In genomic region chr11:70291235-70291634, GRCm38 (mm10) we compare ENCODE assay signal across 30 mouse cellular contexts. TPM values are rescaled to one million over a fixed set of nuclear protein-coding genes. Genes with fewer than 3 reads are reported as not detected.
A peak's percentile ranks its signal among the peaks of the same experiment; 100 is the strongest.
DNase-seq lines count a peak whose midpoint lies in the region; ATAC-seq lines count a peak whose summit lies in the region.
"Had no signal": no experiment of that assay in that cellular context is flagged by ENCODE, and none has a peak within 500 bp of the region (broad histone marks: within the 10 kb centered on the region; RNA-seq: fewer than 3 reads in every experiment).

No protein-coding gene starts in this region.

- peak; percentile 53 for ATAC-seq in granulocyte monocyte progenitor cell, adult 5-6 weeks (replicated peaks; ENCODE audit: poor library complexity, severe bottlenecking)
- ATAC-seq in monocyte, adult 5-6 weeks (replicated peaks; ENCODE audit: insufficient number of reproducible peaks, low FRiP score, low TSS enrichment, poor library complexity, severe bottlenecking), result no peak
- no peak for ATAC-seq in megakaryocyte-erythroid progenitor cell, adult 5-6 weeks (replicated peaks; ENCODE audit: low FRiP score, low TSS enrichment, poor library complexity, severe bottlenecking)
- ATAC-seq: hindbrain, embryonic 16.5 days; midbrain, embryonic 16.5 days had no signal

- peak; percentile 18 for DNase-seq in T-cell, adult 2 months (ENCODE audit: low spot score)
- DNase-seq in thymus, postnatal 0 days (ENCODE audit: low spot score), result peak; percentile 73
- peak; percentile 72 for DNase-seq in thymus, postnatal 4 days
- no peak for DNase-seq in adrenal gland, postnatal 4 days (ENCODE audit: low spot score in 2 of 2)
- DNase-seq: adrenal gland, postnatal 10 days; cerebellum, adult 11-12 months; cerebellum, postnatal 10 days; gastrocnemius, postnatal 10 days; kidney, adult 2 months; kidney, postnatal 36 days; lung, postnatal 36 days; right cerebral cortex, postnatal 14 days had no signal

RNA-seq across cellular contexts. Expression of gene Alox12e, which starts 31.2 kb away (rescaled TPM):
- not detected in 2 replicates for total RNA-seq in granulocyte monocyte progenitor cell, adult 5-6 weeks (2014; fragmentation: Nextera tagmentation)
- total RNA-seq in granulocyte monocyte progenitor cell, adult 5-6 weeks (2017), result not detected in 2 replicates
- 30.8 and 37.8 TPM in 2 replicates for polyA plus RNA-seq in thymus, postnatal 0 days (2015; fragmentation: Nextera tagmentation; extraction: Ambion mirVana)
- not detected for total RNA-seq in adrenal gland, postnatal 4 days (2021)
- total RNA-seq in monocyte, adult 5-6 weeks (2017), result 2.5 TPM in 1 of 3 replicates, not detected in the others
- total RNA-seq in megakaryocyte-erythroid progenitor cell, adult 5-6 weeks (2014; fragmentation: Nextera tagmentation), result not detected in 2 replicates
- total RNA-seq in megakaryocyte-erythroid progenitor cell, adult 5-6 weeks (2017), result not detected in 2 replicates
- total RNA-seq: adrenal gland, postnatal 10 days; gastrocnemius, postnatal 10 days; layer of hippocampus, adult 2 months; layer of hippocampus, postnatal 14 days had no signal
- polyA plus RNA-seq: cortical plate, adult 2 months; forebrain, embryonic 12.5 days; heart, embryonic 10.5 days; hindbrain, embryonic 11.5 days; kidney, adult 2 months; limb, embryonic 13.5 days; liver, embryonic 11.5 days; midbrain, embryonic 11.5 days; midbrain, embryonic 16.5 days; myocyte; neural tube, embryonic 13.5 days; stomach, embryonic 14.5 days had no signal

RNA-seq across cellular contexts. Expression of gene Alox12, which starts 36.1 kb away (rescaled TPM):
- total RNA-seq in granulocyte monocyte progenitor cell, adult 5-6 weeks (2014; fragmentation: Nextera tagmentation), result not detected in 2 replicates
- total RNA-seq in granulocyte monocyte progenitor cell, adult 5-6 weeks (2017), result not detected in 2 replicates
- 0.54 and 0.61 TPM in 2 replicates for polyA plus RNA-seq in thymus, postnatal 0 days (2015; fragmentation: Nextera tagmentation; extraction: Ambion mirVana)
- total RNA-seq in adrenal gland, postnatal 4 days (2021), result 1 to 10 TPM; 3.4 to 3.7 TPM
- 0.85 to 26.1 TPM (median 1.6 TPM) in 3 replicates for total RNA-seq in monocyte, adult 5-6 weeks (2017)
- total RNA-seq in megakaryocyte-erythroid progenitor cell, adult 5-6 weeks (2014; fragmentation: Nextera tagmentation), result 0.48 TPM in 1 of 2 replicates, not detected in the other
- total RNA-seq in megakaryocyte-erythroid progenitor cell, adult 5-6 weeks (2017), result 0.11 and 0.42 TPM in 2 replicates
- total RNA-seq: CH12.LX had no signal

RNA-seq across cellular contexts. Expression of gene Rnasek, which starts 51.6 kb away (rescaled TPM):
- 116 and 161 TPM in 2 replicates for total RNA-seq in granulocyte monocyte progenitor cell, adult 5-6 weeks (2014; fragmentation: Nextera tagmentation)
- 31.2 and 31.3 TPM in 2 replicates for total RNA-seq in granulocyte monocyte progenitor cell, adult 5-6 weeks (2017)
- 355 and 365 TPM in 2 replicates for polyA plus RNA-seq in thymus, postnatal 0 days (2015; fragmentation: Nextera tagmentation; extraction: Ambion mirVana)
- 100 to 1,000 TPM; 160 to 164 TPM for total RNA-seq in adrenal gland, postnatal 4 days (2021)
- 17.5 to 31.1 TPM (median 23.2 TPM) in 3 replicates for total RNA-seq in monocyte, adult 5-6 weeks (2017)
- total RNA-seq in megakaryocyte-erythroid progenitor cell, adult 5-6 weeks (2014; fragmentation: Nextera tagmentation), result 109 and 125 TPM in 2 replicates
- 19.7 and 27.5 TPM in 2 replicates for total RNA-seq in megakaryocyte-erythroid progenitor cell, adult 5-6 weeks (2017)

RNA-seq across cellular contexts. Expression of gene Gm21988, which starts 51.6 kb away (rescaled TPM):
- total RNA-seq in granulocyte monocyte progenitor cell, adult 5-6 weeks (2014; fragmentation: Nextera tagmentation), result 4.7 and 4.8 TPM in 2 replicates
- total RNA-seq in granulocyte monocyte progenitor cell, adult 5-6 weeks (2017), result 0.57 TPM in 1 of 2 replicates, not detected in the other
- 13.0 and 13.9 TPM in 2 replicates for polyA plus RNA-seq in thymus, postnatal 0 days (2015; fragmentation: Nextera tagmentation; extraction: Ambion mirVana)
- total RNA-seq in adrenal gland, postnatal 4 days (2021), result 1 to 10 TPM; 4.5 to 8.1 TPM
- 3.3 to 5.8 TPM in 2 of 3 replicates, not detected in the other for total RNA-seq in monocyte, adult 5-6 weeks (2017)
- 5.4 and 9.6 TPM in 2 replicates for total RNA-seq in megakaryocyte-erythroid progenitor cell, adult 5-6 weeks (2014; fragmentation: Nextera tagmentation)
- 0.33 and 0.91 TPM in 2 replicates for total RNA-seq in megakaryocyte-erythroid progenitor cell, adult 5-6 weeks (2017)

RNA-seq across cellular contexts. Expression of gene 0610010K14Rik, which starts 53.5 kb away (rescaled TPM):
- 78.5 and 112 TPM in 2 replicates for total RNA-seq in granulocyte monocyte progenitor cell, adult 5-6 weeks (2014; fragmentation: Nextera tagmentation)
- 36.9 and 44.2 TPM in 2 replicates for total RNA-seq in granulocyte monocyte progenitor cell, adult 5-6 weeks (2017)
- 174 and 191 TPM in 2 replicates for polyA plus RNA-seq in thymus, postnatal 0 days (2015; fragmentation: Nextera tagmentation; extraction: Ambion mirVana)
- 10 to 100 TPM; 70.1 to 72.5 TPM for total RNA-seq in adrenal gland, postnatal 4 days (2021)
- 8.1 to 28.1 TPM (median 18.3 TPM) in 3 replicates for total RNA-seq in monocyte, adult 5-6 weeks (2017)
- 71.3 and 71.6 TPM in 2 replicates for total RNA-seq in megakaryocyte-erythroid progenitor cell, adult 5-6 weeks (2014; fragmentation: Nextera tagmentation)
- total RNA-seq in megakaryocyte-erythroid progenitor cell, adult 5-6 weeks (2017), result 17.9 and 45.7 TPM in 2 replicates

Comparison
In these comparisons a context has a peak if more than half of its experiments do, and no peak if none do; other contexts are left out.
1. DNase-seq: peak in T-cell, adult 2 months (single experiment), thymus, postnatal 0 days (single experiment) and thymus, postnatal 4 days (single experiment); none in adrenal gland, postnatal 4 days (0 of 2).